Mouse (Mus musculus) embryonic fibroblast, embryonic 13.5 days (primary cell): ENCODE data around the gene Ucma.

Experiments
- CTCF ChIP-seq: IDR thresholded peaks from 2 replicates; pipeline ENCODE4 v1.5.1; 2011; ENCODE audit warnings: mild to moderate bottlenecking, control low read depth, low read length, moderate library complexity, borderline replicate concordance; ENCODE audit not compliant: insufficient read depth
- POLR2A ChIP-seq: IDR thresholded peaks from 2 replicates; pipeline ENCODE4 v1.6.1; 2011; ENCODE audit warnings: low read depth, mild to moderate bottlenecking, control low read depth, low read length, moderate library complexity

- TF ChIP-seq CTCF (no peak), POLR2A (no peak)
Measured at GRCm38 (mm10) chr2:5023699-5024399, 47.9 kb downstream of the Ucma start.
